Mouse (Mus musculus) T-helper 1 cell (primary cell): ENCODE results near the gene Sit1.

Experiments
- in situ Hi-C: fragments of 300-600 bp; cut with MboI, MseI; formaldehyde crosslinking; loops from one replicate; pipeline ENCODE4 v1.15.1; 2025; ENCODE audit warnings: high pct_unique_total_duplicates

Gene Sit1

DNA sequence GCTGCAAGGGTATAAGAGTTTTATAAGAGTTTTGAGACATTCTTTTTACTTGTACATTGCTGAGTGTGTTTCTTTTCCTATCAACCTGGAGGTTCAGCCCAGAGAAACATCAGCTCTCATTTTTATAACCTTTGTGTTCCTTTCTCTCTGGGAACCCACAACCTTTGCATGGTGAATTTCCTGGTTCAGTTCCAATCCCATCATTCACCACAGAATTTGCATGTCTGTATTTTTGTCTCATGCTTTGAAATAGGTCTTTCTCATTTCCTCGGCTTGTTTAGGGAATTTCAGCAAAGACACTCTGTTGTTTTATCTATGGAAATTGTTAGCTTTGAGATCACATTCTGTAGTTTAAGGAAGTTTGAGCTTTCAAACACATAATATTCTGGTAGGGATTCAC, 9.9 kb downstream of the Sit1 start:
- in situ Hi-C loops, result no loop called here

DNA sequence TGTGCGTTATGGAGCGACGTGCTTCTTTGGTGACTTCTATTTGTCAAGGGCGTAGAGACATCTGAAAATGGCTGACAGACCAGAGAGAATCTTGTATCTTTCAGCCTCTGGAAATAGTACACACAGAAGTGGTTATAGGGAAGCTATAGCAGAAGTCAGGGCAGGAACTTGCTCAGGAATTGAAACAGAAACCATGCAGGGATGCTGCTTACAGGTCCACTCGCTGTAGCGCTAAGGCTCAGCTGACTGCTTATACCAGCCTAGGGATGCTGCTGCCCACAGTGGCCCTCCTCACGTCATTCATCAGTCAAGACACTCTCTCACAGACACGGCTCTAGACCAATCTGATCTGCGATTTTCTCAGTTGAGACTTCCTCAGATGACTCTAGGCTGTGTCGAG, 13.2 kb downstream of the Sit1 start:
- in situ Hi-C loops, result no loop called here

DNA sequence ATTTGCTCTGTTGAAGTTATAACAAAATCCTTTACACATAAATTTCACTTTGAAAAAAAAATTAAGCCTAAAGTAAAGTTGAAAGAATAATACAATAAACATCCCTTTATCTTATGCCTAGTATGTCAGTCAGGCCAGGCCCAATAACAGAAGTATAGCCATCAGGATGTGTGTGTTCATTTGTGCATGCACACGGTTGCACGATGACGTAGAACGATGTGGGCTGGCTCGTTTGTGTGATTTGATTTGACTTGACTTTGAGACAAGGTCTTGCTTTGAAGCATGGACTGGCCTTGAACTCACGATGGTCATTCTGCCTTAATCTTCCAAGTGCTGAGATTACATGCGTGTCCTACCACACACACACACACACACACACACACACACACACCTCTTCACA, 16.7 kb downstream of the Sit1 start:
- in situ Hi-C loops, result no loop called here

GRCm38 (mm10) chr4:43465935-43466334, 17.6 kb downstream of the Sit1 start:
- in situ Hi-C loops, result no loop called here

GRCm38 (mm10) chr4:43463102-43463501, 20.4 kb downstream of the Sit1 start:
- in situ Hi-C loops, result no loop called here

DNA sequence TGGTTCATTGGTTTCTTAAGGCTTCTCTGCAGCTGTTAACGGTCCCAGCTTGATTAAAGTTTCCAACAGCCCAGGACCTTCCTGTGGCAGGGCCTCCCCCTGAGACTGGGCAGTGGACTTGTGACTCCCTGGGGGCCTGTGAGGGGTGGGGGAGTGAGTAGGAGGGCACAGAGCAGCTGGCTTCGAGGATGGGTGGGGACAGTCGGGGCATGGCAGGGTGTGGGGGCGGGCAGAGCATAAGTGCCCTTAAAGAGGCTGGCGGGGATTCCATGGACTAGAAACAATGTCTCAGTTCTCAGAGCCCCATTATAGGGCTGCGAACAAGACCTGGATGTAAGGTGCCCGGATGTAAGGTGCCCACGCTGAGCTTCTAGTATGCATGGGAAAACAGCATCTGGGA, 26.4 kb downstream of the Sit1 start:
- in situ Hi-C loops, result no loop called here

DNA sequence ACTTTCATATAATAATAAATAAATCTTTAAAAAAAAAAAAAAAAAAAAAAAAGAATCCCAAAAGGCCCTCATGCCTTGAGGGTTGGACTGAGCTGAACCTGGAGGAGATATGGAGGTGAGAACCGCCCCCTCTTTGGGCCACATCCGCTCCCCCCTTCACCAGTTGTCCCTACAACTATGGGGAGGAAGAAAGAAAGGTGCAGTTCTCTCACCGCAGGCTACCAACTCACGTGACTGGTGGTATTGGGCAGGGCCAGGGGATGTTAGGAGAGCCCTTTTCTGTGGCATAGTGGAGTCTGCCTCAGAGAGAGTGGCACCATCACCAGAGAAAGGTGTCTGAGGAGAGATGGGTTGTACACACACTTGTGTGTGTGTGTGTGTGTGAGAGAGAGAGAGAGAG, 27.1 kb downstream of the Sit1 start:
- in situ Hi-C loops, result no loop called here

DNA sequence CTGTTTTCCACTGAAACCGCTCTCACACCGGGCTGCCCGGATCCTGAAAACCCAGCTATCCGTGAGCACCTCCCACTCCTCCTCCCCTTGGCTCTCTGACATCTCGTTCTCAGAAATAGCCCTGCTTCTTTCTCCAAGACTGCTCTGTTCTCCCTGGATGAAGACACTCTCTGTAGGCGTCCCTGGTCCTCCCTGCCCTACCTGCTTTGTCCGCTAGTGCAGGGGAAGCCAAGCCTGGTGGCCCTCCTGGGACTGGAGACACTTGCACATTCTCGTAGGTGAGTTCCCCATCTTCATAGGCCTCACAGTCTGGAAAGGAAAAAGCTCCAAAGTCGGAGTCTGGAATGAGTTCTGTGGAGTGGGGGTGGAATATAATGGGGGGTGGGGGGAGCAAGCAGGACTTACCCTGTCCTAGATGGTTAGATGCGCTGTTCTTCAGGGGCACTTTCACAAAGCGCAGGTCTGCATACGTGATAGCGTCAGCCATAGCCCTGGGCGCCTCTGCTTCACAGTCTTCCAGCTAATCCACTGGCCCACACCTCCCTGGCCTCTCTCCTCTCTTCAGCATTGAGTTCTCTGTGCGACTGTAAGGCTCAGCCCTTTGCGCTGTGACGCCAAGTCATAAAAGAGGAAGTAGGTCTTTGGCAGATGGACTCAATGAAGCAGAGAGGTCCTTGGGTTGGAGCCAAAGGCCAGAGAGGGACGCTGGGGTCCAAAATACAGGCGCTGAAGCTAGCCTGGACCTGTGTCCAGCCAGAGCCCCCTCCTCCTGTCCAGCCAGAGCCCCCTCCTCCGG, 29.3 kb downstream of the Sit1 start, which contains the start of gene Cd72:
Gene Cd72 (minus strand): TSS at position 588 of the 796 bp plus-strand sequence.
- in situ Hi-C loops, result no loop called here

DNA sequence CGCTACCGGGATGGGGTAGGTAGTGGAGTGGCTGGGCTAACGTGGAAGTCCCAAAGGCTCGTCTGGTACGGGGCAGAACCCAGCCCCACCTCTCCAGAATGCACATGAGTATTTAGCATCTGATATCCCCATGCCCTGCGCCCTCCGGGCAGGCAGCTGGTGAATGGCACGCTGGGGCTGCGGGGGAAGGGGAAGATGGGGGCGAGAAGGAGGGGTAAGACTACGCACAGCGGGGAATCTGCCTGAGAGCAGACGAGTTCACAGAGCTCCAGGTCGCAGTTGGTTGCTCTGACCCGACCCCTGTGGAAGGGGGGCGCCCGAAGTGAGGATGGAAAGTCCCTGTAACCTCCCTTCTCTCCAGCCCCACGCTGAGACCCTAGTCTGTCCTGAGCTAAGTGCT, 30.1 kb downstream of the Sit1 start:
- in situ Hi-C loops, result no loop called here

- in situ Hi-C loops, result no loop called here
Measured at GRCm38 (mm10) chr4:43452315-43452714, 31.2 kb downstream of the Sit1 start.

- in situ Hi-C loops, result no loop called here
Measured at GRCm38 (mm10) chr4:43448554-43448953, 35.0 kb downstream of the Sit1 start.

DNA sequence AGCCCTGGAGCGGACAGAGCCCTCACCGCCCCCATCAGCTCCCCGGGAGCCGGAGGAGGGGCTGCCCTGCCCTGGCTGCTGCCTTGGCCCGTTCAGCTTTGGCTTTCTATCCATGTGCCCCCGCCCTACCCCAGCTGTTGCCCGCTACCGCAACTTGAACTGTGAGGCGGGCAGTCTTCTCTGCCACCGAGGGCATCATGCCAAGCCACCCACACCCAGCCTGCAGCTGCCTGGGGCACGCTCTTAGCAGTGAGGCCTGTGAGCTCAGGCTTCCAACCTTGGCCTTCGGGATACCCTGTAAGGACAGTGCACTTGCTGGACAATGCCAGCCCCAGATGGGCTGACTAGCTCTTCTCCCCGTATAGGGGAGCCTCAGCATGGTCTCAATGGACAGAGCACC, 36.3 kb downstream of the Sit1 start:
- in situ Hi-C loops, result no loop called here

DNA sequence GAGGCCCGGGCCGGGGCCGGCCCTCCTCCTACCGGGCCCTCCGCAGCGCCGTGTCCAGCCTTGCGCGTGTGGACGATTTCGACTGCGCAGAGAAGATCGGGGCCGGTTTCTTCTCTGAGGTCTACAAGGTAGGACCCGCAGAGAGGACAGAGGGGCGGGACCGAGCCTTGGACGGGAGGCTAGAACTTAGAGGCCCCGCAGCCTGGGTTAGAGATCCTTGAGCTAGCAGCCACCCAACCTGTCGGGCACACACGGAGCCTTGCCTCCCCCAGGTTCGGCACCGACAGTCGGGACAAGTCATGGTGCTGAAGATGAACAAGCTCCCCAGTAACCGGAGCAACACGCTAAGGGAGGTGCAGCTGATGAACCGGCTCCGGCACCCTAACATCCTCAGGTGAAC, 40.0 kb downstream of the Sit1 start:
- in situ Hi-C loops, result loop anchor here (5.0 kb wide), 1 partner anchor 39 kb away; the partner anchor contains the start of gene Sit1

DNA sequence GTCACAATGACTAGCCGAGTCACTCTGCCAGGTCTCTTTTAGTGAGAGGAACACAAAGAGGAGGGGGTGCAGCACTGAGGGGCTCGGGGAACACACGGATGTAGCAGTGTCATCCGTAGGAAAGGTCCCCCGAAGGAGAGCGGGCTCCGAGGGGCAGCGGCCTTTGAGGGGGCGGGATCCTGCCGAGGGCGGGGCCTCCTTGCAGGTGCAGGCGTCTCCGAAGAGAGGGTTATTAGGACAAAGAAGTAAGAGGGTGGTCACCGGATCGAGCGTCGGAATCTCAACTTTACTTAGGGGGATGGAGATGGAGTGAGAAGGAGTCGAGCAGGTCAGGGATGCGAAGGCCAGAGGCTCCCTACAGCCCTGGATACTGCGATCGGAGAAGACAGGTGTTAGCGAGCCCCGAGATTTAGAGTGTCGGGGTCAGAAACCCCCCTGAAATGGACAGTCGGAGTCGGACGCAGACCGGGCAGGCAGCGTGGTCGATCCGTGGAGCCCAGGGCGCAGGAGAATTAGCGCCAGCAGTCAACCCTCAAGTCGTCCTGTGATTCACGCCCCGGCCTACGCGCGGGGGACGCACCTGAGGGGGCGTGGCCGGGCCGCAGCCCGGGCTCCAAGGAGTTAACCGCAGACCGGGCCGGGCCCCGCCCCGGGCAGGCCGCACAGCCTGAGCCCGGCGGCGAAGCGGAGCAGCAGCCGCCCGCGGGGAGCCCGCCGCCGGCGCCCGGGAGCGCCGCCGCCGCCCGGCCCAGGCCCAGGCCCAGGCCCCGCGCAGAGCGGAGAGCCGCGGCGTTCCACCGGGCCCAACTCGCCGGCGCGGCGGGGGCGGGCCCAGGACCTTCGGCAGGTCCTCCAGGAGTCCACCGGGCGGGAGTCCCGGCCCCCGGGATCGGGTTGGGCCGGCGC, 40.8 kb downstream of the Sit1 start:
- in situ Hi-C loops, result loop anchor here (5.0 kb wide), 1 partner anchor 40 kb away; the partner anchor contains the start of gene Sit1

- in situ Hi-C loops, result loop anchor here (5.0 kb wide), 1 partner anchor 40 kb away; the partner anchor contains the start of gene Sit1
Measured at GRCm38 (mm10) chr4:43442044-43442443, 41.5 kb downstream of the Sit1 start.

DNA sequence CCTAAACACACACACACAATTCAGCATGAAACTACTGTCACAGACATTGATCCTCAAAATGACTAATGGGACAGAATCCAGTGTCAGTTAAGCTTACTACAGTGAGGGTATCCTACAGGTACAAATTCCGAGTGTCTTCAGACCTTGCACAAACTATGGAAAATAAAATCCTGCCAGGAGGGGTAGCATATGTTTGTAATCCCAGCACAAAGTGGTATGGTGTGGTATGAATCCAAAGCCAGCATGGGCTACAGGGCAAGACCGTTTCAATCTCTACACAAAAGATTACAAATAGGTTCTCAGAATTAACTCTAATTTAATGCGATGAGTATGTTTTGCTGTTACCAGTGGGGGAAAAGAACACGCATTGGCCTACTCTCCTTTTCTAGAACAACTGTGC, 41.9 kb downstream of the Sit1 start, which contains the start of gene Tesk1:
Gene Tesk1 (plus strand): TSS at position 301 of the 400 bp plus-strand sequence.
- in situ Hi-C loops, result loop anchor here (5.0 kb wide), 1 partner anchor 41 kb away; the partner anchor contains the start of gene Sit1

DNA sequence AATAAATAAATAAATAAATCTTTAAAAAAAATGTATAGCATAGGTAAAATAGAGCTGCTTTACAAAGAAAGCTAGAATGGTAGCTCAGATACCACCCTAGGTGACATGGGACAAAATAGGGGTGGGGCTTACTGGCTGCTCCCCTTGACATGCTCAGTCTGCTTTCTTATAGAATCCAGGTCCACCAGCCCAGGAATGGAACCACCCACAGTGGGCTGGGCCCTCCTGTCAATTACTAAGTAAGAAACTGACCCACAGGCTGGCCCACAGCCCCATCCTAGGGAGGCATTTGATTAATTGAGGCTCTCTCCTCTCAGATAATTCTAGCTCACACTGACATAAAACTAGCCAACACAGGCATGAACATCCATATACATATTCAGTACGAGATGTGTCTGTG, 50.7 kb downstream of the Sit1 start:
- in situ Hi-C loops, result no loop called here
